Mouse (Mus musculus) megakaryocyte, embryonic 14.5 days (primary cell): ENCODE data around the gene Sh3gl2.

Experiments
- FLI1 ChIP-seq: IDR thresholded peaks from 2 replicates; pipeline ENCODE4 v1.6.1; 2012; ENCODE audit warnings: low read length, inconsistent platforms, mixed read lengths
- GATA1 ChIP-seq: IDR thresholded peaks from 3 replicates; pipeline ENCODE4 v1.6.1; 2012; ENCODE audit warnings: mixed read lengths, low read length, inconsistent platforms, borderline replicate concordance

- TF ChIP-seq GATA1 (no peak), FLI1 (no peak)
Observed at GRCm38 (mm10) chr4:85300610-85301405, 95.9 kb downstream of the Sh3gl2 start.
